Comparison of ENCODE assay signal across 13 mouse cellular contexts in genomic region chr6:122298223-122298609, GRCm38 (mm10). TPM values are rescaled to one million over a fixed set of nuclear protein-coding genes. Genes with fewer than 3 reads are reported as not detected.
A peak's percentile ranks its signal among the peaks of the same experiment; 100 is the strongest.
DNase-seq lines count a peak whose midpoint lies in the region; ATAC-seq and TF ChIP-seq lines count a peak whose summit lies in the region.
"Had no signal": no experiment of that assay in that cellular context is flagged by ENCODE, and none has a peak within 500 bp of the region (broad histone marks: within the 10 kb centered on the region; RNA-seq: fewer than 3 reads in every experiment).

No protein-coding gene starts in this region.

- no peak for TF ChIP-seq CTCF in lung, embryonic 14.5 days (IDR thresholded peaks at IDR 0.05; ENCODE audit: low read depth)
- TF ChIP-seq CTCF in forebrain, postnatal 0 days (IDR thresholded peaks at IDR 0.05; ENCODE audit: low read depth): no peak

- peak; percentile 21; the same call in 1 of the 2 replicates for ATAC-seq in lung, embryonic 14.5 days (ENCODE audit: insufficient read depth)
- ATAC-seq in forebrain, postnatal 0 days: no peak
- 0 out of 2 replicates have a peak, but pooled peaks have one; percentile 24 for ATAC-seq in limb, embryonic 12.5 days (ENCODE audit: insufficient number of reproducible peaks, insufficient read depth, low FRiP score, low TSS enrichment, low read depth)
- peak; percentile 31; the same call in 1 of the 2 replicates for ATAC-seq in neural tube, embryonic 14.5 days (ENCODE audit: low read depth)

- H3K27ac ChIP-seq in lung, embryonic 14.5 days (ENCODE audit: low read depth): no peak overlapping the region
- H3K27ac ChIP-seq in forebrain, postnatal 0 days (ENCODE audit: low read depth, low read length): peak overlapping the region; percentile 90; the same call in 1 of the 2 replicates
- H3K27ac ChIP-seq in limb, embryonic 12.5 days: 0 out of 2 replicates have a peak overlapping the region, but pooled peaks have one; percentile 17
- no peak overlapping the region for H3K27ac ChIP-seq in neural tube, embryonic 14.5 days (ENCODE audit: low read depth, low read length)

- no peak overlapping the region; the same call in 1 of the 2 replicates for H3K4me3 ChIP-seq in lung, embryonic 14.5 days (ENCODE audit: low read depth, low read length)
- no peak overlapping the region for H3K4me3 ChIP-seq in forebrain, postnatal 0 days (ENCODE audit: low read depth, low read length)
- H3K4me3 ChIP-seq in limb, embryonic 12.5 days (replicated peaks): peak overlapping the region; percentile 46; the same call in 1 of the 2 replicates
- H3K4me3 ChIP-seq in neural tube, embryonic 14.5 days (ENCODE audit: low read depth, low read length): no peak overlapping the region

- no peak overlapping the region for H3K9ac ChIP-seq in lung, embryonic 14.5 days
- H3K9ac ChIP-seq in forebrain, postnatal 0 days: no peak overlapping the region
- no peak overlapping the region for H3K9ac ChIP-seq in limb, embryonic 12.5 days (replicated peaks)
- H3K9ac ChIP-seq in neural tube, embryonic 14.5 days (replicated peaks; ENCODE audit: low read depth, low read length): no peak overlapping the region

- 43% methylated on average over 4 of the region's 4 CpGs for WGBS in lung, embryonic 14.5 days
- WGBS in forebrain, postnatal 0 days: 41% methylated on average over 4 of the region's 4 CpGs
- WGBS in limb, embryonic 12.5 days: 24% methylated on average over 4 of the region's 4 CpGs
- 48% methylated on average over 4 of the region's 4 CpGs for WGBS in neural tube, embryonic 14.5 days

- peak overlapping the region; percentile 67; the same call in 1 of the 2 replicates for H3K4me2 ChIP-seq in lung, embryonic 14.5 days
- H3K4me2 ChIP-seq in forebrain, postnatal 0 days (ENCODE audit: low read depth): peak overlapping the region; percentile 74; the same call in 1 of the 2 replicates
- peak overlapping the region; percentile 66 for H3K4me2 ChIP-seq in limb, embryonic 12.5 days
- H3K4me2 ChIP-seq in neural tube, embryonic 14.5 days (ENCODE audit: low read depth, low read length): peak overlapping the region; percentile 52; the same call in 1 of the 2 replicates

- no peaks in the 10 kb centered on the region for H3K4me1 ChIP-seq in lung, embryonic 14.5 days (ENCODE audit: insufficient read depth)
- H3K4me1 ChIP-seq in forebrain, postnatal 0 days (ENCODE audit: insufficient read depth): no peaks in the 10 kb centered on the region
- peaks cover 7% of the 10 kb centered on the region; the same call in 1 of the 2 replicates for H3K4me1 ChIP-seq in limb, embryonic 12.5 days (replicated peaks)
- no peaks in the 10 kb centered on the region; the same call in 1 of the 2 replicates for H3K4me1 ChIP-seq in neural tube, embryonic 14.5 days (ENCODE audit: control insufficient read depth, insufficient read depth, low read length)

- no peaks in the 10 kb centered on the region for H3K36me3 ChIP-seq in lung, embryonic 14.5 days (ENCODE audit: insufficient read depth)
- no peaks in the 10 kb centered on the region for H3K36me3 ChIP-seq in forebrain, postnatal 0 days (ENCODE audit: insufficient read depth)
- H3K36me3 ChIP-seq in limb, embryonic 12.5 days: no peaks in the 10 kb centered on the region
- no peaks in the 10 kb centered on the region for H3K36me3 ChIP-seq in neural tube, embryonic 14.5 days (ENCODE audit: control insufficient read depth, insufficient read depth, low read length)
- H3K36me3 ChIP-seq: G1E had no signal

- H3K27me3 ChIP-seq in lung, embryonic 14.5 days (ENCODE audit: insufficient read depth, low read length): no peaks in the 10 kb centered on the region
- no peaks in the 10 kb centered on the region for H3K27me3 ChIP-seq in forebrain, postnatal 0 days (ENCODE audit: insufficient read depth, low read length)
- no peaks in the 10 kb centered on the region for H3K27me3 ChIP-seq in limb, embryonic 12.5 days
- no peaks in the 10 kb centered on the region for H3K27me3 ChIP-seq in neural tube, embryonic 14.5 days (ENCODE audit: control insufficient read depth, insufficient read depth, low read length)

- no peak for DNase-seq in lung, embryonic 14.5 days
- DNase-seq in lung, postnatal 25 days (ENCODE audit: low spot score): no peak
- no peak for DNase-seq in forebrain, postnatal 0 days
- no peak for DNase-seq in cerebellum, adult 18-20 months
- DNase-seq in layer of hippocampus, adult 18-20 months (ENCODE audit: low spot score in 2 of 2): no peak
- DNase-seq: cerebellum, adult 9-11 months; kidney, postnatal 14 days; lung, postnatal 36 days; thymus, postnatal 25 days had no signal

- no peaks in the 10 kb centered on the region for H3K9me3 ChIP-seq in lung, embryonic 14.5 days (ENCODE audit: low read depth, low read length)
- no peaks in the 10 kb centered on the region for H3K9me3 ChIP-seq in forebrain, postnatal 0 days (ENCODE audit: low read length)
- H3K9me3 ChIP-seq in limb, embryonic 12.5 days: no peaks in the 10 kb centered on the region
- H3K9me3 ChIP-seq in neural tube, embryonic 14.5 days (ENCODE audit: control insufficient read depth, low read length): no peaks in the 10 kb centered on the region
- H3K9me3 ChIP-seq: G1E had no signal

RNA-seq across cellular contexts. Expression of gene M6pr, which starts 10.3 kb away (rescaled TPM):
- polyA plus RNA-seq in lung, embryonic 14.5 days (2014; fragmentation: Nextera tagmentation; extraction: Ambion mirVana): 115 and 120 TPM in 2 replicates
- total RNA-seq in forebrain, postnatal 0 days (2014; rRNA removed): 51.9 and 52.9 TPM in 2 replicates
- 42.6 and 44.0 TPM in 2 replicates for polyA plus RNA-seq in forebrain, postnatal 0 days (2015; fragmentation: Nextera tagmentation; extraction: Ambion mirVana)
- polyA plus RNA-seq in limb, embryonic 12.5 days (2016; fragmentation: Nextera tagmentation; extraction: Ambion mirVana): 74.6 and 76.3 TPM in 2 replicates
- polyA plus RNA-seq in neural tube, embryonic 14.5 days (2014; fragmentation: Nextera tagmentation; extraction: Ambion mirVana): 46.1 and 62.0 TPM in 2 replicates
- 10 to 100 TPM; 83.6 to 84.1 TPM for total RNA-seq in layer of hippocampus, adult 18-20 months (2021)

RNA-seq across cellular contexts. Expression of gene Klrg1, which starts 15.5 kb away (rescaled TPM):
- polyA plus RNA-seq in lung, embryonic 14.5 days (2014; fragmentation: Nextera tagmentation; extraction: Ambion mirVana): 0.14 TPM in 1 of 2 replicates, not detected in the other
- total RNA-seq in forebrain, postnatal 0 days (2014; rRNA removed): 0.15 and 2.7 TPM in 2 replicates
- 0.91 and 1.1 TPM in 2 replicates for polyA plus RNA-seq in forebrain, postnatal 0 days (2015; fragmentation: Nextera tagmentation; extraction: Ambion mirVana)
- polyA plus RNA-seq in limb, embryonic 12.5 days (2016; fragmentation: Nextera tagmentation; extraction: Ambion mirVana): not detected in 2 replicates
- polyA plus RNA-seq in neural tube, embryonic 14.5 days (2014; fragmentation: Nextera tagmentation; extraction: Ambion mirVana): 0.81 and 1.3 TPM in 2 replicates
- under 1 TPM; 0.23 to 0.89 TPM for total RNA-seq in layer of hippocampus, adult 18-20 months (2021)
- polyA plus RNA-seq: erythroblast, embryonic 14.5 days had no signal

RNA-seq across cellular contexts. Expression of gene Phc1, which starts 42.1 kb away (rescaled TPM):
- polyA plus RNA-seq in lung, embryonic 14.5 days (2014; fragmentation: Nextera tagmentation; extraction: Ambion mirVana): 23.8 and 26.8 TPM in 2 replicates
- total RNA-seq in forebrain, postnatal 0 days (2014; rRNA removed): 53.6 and 75.7 TPM in 2 replicates
- polyA plus RNA-seq in forebrain, postnatal 0 days (2015; fragmentation: Nextera tagmentation; extraction: Ambion mirVana): 21.9 and 24.6 TPM in 2 replicates
- 27.1 and 30.6 TPM in 2 replicates for polyA plus RNA-seq in limb, embryonic 12.5 days (2016; fragmentation: Nextera tagmentation; extraction: Ambion mirVana)
- 40.8 and 41.9 TPM in 2 replicates for polyA plus RNA-seq in neural tube, embryonic 14.5 days (2014; fragmentation: Nextera tagmentation; extraction: Ambion mirVana)
- total RNA-seq in layer of hippocampus, adult 18-20 months (2021): 10 to 100 TPM; 63.9 to 68.3 TPM

Comparison
In these comparisons a context has a peak if more than half of its experiments do, and no peak if none do; other contexts are left out.
1. H3K27ac ChIP-seq: peak in forebrain, postnatal 0 days (single experiment) and limb, embryonic 12.5 days (single experiment); none in lung, embryonic 14.5 days (single experiment) and neural tube, embryonic 14.5 days (single experiment).
2. Peak in every context shown above with its lines, with median percentiles within 50 percentile points of each other: H3K4me2 ChIP-seq.